Mouse (Mus musculus) embryo, embryonic 11 days (tissue): ENCODE measurements around the gene Ate1.
"Not testable (repeated sequence)": the region's sequence is repeated elsewhere in the genome, so short reads cannot be mapped to it uniquely, and the experiment has no call there.

ENCODE experiments used
- DNase-seq: peaks from one replicate; pipeline ENCODE4 v3.0.0-alpha.2; 2015

Gene Ate1

DNA sequence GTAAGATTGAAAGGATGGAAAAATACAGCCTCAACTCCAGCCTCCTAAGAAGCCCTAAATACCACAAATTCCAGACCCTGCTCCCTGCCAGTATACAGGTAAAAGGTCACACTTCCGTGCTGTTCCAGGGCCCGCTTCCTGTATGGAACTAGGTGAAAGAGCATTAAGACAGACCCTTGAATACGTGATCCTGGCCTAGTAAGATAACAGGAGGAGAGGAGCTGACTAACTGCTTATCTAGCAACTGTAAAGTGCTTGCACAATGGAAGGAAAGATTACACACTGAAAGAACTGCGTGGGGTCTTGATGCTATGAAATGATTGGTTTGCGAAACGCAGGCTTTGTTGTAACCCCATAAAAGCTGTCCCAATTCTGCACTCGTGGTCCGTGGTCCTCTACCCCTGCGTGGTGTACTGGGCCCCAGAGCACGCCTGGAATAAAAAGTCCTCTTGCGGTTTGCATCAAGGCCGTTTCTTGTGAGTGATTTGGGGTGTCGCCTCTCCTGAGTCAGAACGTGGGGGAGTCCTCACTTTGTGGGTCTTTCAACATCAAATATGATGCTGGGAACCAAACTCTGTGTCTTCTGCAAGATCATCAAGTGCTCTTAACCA is 748 bp upstream of the Ate1 start:
- peak; percentile 16 for DNase-seq

DNA sequence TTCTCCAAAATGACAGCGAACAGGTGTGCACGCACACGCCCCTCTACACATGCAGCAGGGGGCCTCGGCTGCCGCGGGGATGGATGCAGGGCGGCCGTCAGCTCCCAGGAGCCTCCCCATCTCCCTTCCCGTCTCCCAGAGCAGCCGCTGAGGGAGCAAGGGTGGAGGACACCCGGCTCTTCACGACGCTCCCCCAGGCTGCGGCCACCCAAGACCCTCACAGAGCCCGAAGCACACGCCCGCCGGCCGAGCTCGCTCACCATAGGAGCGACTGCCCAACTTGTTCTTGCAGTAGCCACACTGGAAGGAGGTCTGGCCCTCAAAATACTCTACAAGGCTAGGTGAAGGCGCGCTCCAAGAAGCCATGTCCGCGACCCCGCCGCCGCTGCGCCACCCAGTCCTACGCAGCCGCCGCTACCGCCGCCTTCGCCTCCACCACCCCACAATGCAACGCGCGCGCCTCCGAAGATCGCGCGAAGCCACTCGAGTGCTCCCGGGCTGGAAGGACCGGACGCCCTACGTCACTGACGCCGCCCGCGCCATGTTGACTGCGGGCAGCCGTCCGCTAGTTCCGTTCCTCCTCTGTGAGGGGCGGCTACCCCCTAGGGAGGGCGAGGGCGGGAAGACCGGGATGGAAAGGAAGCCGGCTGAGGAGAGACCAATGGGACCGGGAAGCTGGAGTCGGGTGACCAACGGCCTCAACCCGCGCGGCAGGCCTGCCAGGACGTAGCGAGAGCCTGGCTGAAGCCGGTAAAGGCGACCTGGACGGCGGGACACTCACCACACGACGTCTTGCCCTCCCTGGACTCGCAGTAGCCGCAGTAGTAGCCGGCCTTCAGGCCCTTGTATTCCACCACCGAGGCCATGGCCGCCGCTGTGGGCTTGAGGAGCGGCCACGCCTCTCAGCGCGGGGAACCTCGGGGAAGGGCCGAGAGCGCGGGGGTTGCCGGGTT is 797 bp downstream of the Ate1 start:
- peak; percentile 99 for DNase-seq

DNA sequence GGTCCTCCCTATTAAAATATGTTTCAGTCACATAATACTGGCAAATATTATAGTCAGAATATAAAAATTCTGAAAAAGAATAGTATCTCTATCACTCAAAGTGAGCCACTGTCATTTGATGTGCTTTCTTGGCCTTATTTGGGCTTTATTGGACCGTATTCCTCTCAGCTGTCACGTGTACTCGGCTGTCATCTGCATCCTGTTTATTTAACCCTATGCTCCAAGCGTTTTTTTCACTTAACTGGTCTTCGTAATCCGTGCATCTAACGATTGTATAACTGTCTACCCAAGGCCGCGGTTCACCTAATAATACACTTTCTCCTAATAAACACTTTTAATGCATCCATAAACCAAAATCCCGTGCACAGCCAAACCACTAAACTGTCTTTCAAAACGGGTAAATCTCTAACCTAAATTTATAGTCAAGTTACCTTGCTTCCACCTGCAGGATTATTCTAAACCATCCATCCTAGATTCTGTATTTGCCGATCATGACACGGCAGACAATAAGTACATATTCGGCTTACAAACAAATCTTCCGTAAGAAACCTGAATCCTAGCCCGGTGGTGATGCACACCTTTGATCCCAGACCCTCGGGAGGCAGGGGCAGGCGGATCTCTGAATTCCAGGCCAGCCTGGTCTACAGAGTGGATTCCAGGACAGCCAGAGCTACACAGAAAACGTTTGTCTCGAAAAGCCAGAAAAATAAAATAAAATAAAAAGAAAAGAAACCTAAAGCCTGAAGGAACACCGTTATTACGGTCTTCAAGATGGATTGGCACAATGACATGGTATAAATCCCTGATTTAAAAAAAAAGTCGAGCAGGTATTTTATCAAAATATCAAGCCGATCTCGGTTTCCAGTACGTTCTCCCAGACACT is 1.7 kb downstream of the Ate1 start:
- no peak for DNase-seq

DNA sequence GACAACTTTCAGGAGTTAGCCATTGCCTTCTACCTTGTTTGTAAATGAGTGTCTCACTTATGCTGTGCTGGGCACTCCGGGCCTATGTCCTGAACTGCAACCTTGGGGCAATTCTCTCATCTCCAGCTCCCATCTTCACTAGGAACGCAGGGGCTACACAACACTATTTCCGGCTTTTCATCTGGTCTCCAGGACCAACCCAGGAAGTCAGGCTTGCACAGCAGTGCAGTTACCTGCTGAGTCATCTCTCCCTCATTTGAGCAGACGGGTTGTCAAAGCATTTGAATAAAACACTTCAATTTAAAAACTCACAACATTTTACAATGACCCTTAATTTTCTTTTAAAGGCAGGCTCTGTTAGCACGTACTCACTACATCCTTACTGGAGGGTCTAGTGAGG is 9.9 kb downstream of the Ate1 start:
- DNase-seq = no peak

DNA sequence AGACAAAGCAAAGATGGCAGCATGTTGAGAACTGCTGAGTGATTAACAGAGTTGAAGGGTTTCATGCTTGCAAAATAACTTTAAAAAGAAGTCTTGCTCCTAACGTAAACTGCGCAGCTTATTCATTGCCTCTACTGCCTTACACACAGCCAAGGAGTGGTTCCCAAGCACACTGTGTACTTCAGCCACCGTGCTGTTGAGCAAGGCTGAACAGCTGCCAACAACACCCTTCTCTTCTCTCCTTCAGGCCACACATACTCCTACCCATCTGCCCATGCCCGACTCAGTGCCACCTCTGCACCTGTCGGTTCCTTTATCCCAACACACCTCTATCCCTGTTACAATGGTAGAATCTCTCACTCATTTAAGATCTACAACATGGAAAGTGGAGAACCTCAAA is 17.2 kb downstream of the Ate1 start:
- no peak for DNase-seq

DNA sequence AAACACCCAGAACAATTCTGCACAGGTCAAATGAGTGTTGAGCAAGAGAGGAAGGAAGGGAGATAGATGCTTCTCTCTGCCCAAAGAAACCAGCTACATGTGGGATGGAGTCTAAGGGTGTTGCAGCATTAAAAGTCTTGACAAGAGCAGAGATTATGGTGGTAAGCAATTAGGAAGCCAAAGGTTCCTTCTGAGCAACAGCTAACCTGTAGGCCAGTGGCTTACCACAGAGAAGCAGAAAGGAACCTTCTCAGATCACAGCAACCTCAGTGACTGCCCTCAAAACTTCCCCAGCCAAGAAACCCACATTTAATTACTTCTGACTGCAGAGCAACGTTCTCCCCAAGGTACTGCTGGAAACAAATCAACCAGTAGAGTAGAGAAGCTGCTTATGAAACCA is 18.7 kb downstream of the Ate1 start:
- DNase-seq = no peak

DNA sequence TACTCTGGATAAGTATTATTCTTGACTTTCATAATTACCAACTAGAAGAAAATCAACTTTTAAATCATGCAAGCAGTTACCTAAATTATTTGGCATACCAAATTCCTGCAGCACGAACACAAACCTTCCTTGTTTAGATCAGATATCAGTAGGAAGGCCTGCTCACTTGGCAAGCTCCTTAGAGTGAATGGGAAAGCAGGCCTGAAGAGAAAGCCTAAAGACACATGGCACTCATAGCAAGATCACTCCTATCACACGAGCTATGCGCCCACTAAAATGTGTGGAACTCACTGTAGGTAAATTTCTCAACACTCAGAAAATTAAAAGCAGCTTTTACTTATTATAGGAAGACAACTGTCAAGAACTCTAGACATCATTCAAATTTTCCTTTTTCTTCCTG is 26.8 kb downstream of the Ate1 start:
- no peak for DNase-seq

DNA sequence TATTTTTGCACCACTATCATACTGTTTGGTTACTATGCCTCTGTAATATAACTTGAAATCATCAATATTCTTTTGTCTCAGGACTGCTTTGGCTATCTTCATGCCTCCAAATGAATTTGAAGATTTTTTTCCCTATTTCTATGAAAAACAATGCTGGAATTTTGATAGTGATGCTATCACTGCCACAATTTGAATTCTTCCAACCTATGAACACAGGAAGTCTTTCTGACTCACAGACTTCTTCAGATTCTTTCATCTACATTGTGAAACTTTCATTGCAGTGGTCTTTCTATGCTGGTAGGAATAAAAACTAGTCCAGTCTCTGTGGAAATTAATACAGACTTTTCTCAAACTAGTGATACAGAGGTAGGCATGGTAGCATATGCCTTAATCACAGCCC is 28.1 kb downstream of the Ate1 start:
- DNase-seq = no peak

DNA sequence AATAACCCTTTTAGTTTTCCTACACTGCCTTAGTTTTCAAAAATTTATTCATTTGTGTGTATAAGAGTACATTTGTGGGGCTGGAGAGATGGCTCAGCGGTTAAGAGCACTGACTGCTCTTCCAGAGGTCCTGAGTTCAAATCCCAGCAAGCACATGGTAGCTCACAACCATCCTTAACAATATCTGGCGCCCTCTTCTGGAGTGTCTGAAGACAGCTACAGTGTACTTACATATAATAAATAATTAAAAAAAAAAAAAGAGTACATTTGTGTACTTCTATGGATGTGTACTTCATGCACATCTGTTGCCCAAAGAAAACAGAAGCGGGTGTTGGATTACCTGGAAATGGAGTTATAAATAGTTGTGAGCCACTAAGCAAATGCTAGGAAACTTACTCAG is 41.2 kb downstream of the Ate1 start:
- not testable (repeated sequence) for DNase-seq

DNA sequence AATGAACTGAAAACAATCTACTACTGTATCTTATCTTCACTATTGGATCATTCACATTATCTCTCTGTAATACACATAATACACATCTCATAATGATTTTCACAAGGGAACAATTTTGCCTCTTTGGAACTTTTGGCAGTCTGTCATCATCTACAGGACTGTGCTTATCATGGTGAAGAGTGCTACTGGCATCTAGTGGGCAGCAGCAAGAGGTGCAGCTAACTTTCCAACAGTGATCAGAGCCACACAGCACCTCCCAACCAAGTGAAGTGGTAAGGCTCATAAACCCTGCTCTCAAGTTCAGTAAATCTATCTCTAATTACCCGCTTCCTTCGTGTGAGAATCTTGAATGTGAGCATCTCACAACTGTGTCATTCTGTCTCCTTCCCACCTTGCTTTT is 44.2 kb downstream of the Ate1 start:
- peak; percentile 73 for DNase-seq

DNA sequence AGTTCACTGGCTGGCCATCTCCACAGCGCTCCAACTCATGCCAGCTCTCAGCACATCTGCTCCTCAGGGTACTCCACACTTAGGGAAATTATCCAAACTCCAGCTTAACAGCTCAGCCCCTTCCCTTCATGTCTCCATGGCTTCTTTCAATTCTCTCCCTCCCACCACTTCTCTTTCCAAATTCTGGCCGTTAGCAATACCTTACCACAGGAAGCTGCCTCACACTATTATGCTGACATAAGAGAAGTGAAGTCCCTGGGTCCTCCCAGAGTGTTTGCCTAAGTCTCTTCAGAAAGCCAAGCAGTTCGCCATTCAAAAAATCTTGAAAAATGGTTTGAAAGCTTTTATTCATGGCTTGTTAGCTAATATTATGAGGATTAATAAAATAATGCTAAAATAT is 46.3 kb downstream of the Ate1 start:
- DNase-seq = no peak

DNA sequence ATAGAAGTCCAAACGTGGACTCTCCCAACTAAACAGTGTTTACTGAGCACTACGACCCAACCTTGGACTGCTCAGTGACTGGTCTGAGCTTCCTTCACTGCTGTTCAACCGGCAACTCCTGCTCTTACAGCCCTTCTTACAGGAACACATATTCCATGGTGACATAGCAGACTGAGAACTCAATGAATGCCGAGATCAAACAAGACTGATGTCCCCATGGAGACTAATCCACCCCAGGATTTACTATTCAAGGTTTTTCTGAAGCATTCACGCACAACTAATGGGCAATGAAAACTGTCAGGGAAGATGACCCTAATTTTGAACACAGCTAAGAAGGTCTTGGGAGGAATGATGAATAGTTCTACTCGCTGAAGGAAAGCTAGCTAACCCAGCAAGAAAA is 47.5 kb downstream of the Ate1 start:
- peak; percentile 64 for DNase-seq

DNA sequence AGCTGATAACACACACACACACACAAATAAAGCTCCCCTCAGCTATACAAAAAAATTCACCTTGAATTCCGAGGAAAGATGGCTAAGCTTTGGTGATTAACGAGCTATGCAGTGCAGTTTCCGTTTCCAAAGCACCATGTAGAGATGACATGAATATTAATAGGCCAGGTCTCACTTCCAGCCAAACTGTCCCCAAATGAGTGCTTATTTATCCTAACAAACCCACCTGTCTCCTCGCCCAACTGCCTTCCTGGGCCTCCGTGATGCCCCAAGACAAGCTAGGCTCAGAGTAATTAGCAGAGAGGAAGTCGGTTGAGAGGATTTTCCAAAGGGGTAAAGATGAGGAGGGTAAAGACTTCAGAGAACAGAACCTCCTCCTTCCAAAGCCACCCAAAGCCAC is 49.1 kb downstream of the Ate1 start:
- DNase-seq = no peak

DNA sequence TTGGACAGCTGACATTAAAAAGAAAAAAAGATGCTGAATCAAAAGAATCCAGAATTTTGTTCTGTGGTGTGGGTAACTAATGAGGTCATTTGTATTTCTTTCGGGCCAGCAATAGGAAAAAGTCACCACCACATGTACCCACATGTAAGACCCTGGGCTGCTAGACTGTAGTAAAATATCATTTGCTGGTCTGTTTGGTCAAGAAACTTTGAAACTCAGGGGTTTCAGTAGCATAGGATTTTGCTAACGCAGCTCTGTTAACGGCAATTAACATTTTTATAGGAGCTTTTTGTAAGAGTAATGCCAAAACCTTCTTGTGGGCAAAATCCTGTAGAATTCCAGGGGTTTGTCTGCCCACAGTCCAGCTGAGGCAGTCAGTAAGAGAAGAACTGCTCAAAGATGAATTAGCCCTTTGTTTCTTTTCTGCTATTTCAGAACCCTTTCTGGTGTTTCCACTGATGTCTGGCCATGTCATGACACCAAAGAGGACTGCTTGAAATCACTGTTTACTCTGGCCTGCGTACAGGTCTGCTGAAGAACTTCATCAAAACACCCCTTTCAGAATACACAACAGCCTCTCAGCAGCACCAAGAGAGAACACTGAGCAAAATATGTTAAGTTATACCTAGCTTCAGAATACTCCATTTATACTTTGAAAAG is 64.5 kb downstream of the Ate1 start:
- no peak for DNase-seq

DNA sequence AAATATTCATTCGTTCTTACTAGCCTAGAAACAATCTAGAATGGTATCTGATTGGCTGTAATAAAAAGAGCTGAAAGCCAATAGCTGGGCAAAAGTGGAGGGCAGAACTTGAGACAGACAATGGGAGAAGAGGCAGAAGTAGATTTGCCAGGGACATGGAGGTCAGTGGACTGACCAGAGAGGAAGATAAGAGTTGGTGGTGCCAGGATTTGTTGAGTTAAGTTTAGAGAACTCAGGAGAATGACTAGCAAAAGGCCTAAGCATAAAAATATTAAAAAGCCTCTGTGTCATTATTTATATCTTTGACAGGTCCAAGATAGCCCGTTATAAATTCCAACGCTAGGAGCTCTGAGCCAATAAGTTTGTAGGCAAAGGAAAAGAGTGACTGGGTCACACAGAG is 65.9 kb downstream of the Ate1 start:
- no peak for DNase-seq

DNA sequence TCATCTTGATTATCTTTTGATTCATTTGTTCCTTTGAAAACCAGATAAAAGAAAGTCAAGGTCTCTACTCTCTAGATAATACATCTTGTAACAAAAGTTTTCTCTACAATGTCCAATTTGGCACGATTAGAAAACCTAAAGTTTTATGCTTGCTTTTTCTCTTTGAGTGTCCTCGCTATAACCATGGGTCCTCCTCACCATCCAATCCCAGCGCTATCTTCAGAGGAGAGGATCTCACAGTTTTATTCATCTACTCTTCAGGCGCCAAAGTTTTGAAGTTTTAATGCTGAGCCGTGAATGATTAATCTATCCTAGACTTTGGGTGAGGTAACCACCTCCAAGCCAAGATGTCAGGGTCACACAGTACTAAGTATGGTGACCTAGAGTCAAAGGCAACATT is 84.4 kb downstream of the Ate1 start:
- no peak for DNase-seq

DNA sequence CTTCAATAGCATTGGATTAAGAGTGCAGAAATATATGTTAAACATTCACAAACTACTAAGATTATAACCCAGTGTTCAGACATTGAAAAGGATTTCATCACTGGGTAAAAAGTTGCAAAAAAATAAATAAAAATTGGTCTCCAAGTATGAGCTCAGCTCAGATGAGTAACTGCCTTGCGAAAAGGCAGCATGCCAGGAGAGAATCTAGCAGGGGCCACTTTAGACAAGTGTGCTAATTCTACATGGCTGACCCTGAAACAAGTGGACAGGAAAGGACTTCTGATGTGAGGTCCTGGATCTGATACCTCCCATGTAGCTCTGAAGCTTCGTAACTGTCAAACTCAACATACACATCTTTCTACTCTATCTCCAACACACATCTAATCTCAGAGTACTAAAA is 88.0 kb downstream of the Ate1 start:
- DNase-seq = no peak

DNA sequence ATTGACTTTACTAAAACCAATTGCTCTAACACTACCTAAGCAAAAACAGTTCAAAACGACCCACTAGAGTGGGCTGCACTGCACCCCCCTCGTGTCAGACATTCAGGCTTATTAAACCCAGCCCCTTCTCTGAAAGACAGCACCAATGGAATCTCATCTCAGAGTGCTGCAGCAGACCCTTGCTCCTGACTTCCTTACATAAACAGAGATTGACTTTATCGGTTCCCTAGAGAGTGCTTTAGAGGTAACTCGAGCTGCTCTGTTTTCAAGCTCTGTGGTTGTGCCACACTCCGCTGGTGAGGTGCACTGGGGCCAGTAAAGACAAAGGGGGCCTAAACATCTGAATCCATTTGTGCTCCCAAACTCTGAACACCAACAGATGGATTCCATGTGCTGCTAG is 93.6 kb downstream of the Ate1 start:
- DNase-seq = peak; percentile 88

DNA sequence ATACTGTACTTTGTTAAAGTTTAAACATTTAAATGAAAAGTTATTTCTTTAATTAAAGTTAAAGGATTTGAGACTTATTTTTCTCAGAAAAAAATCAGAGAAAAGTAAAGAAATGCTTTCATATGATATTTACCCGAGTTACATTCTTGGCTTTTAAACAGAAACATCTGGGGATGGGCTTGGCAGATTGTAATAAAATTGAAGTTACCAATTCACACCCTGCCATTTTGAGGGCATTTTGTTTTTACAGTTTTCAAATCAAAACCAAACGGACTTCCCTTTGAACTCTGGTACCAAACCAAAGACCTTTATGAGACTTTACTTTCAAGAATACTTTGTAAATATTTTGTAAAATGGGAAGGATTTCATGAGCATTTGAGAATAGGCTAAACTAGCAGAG is 94.2 kb downstream of the Ate1 start:
- peak; percentile 26 for DNase-seq

DNA sequence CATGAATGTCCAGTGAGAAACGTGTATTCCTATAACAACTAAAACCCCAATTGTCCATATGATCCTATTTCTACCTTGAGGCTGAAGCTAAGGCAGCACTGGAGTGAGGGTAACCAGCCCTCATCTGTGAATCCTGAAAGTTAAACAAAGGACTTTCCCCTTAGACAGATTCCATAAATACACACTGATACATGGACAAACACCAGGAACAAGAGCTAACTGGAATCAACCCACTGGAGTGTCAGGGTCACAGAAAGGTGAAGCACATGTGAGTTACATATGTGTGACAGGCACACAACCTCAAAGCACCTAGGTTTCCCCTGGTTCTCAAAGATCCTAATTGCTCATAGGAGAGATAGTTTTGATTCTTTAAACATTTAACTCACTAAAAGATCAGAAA is 100.2 kb downstream of the Ate1 start:
- DNase-seq = no peak

DNA sequence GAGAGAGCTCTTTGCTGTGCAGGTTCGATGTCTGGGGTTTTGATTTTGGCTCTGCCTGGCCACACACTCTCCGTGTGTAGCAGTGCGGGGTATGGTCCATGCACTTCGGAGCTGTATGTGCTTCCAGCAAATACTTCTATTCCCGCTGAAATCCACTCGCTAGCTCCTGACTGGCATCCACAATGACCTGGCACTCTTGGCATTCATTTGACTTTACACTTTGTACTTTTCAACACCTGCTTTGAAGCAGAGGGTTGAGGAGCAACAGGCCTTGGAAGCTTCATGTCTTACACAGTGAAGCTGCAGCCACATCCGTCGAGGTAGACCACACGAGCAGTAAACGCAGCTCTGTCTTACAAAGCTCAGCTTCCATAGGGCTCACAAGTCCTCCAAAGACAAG is 112.5 kb downstream of the Ate1 start:
- DNase-seq = no peak

DNA sequence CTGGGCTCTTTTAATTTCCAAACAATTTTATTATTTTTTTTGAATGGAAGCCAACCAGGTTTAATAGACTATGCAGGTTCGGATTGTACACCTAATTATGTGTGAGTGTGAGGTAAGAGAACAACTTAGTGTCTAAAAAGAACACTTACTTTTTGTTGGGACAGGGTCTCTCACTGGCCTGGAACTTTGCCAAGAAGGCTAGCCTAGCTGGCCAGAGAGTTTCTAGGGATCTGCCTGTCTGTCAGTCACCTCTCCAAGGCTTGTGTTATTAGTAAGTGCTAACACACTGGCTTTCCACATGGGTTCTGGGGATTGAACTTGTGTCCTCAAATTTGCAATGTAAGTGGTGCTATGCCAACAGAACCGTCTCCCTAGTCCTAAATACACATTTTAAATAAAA is 116.8 kb downstream of the Ate1 start:
- DNase-seq = peak; percentile 34

DNA sequence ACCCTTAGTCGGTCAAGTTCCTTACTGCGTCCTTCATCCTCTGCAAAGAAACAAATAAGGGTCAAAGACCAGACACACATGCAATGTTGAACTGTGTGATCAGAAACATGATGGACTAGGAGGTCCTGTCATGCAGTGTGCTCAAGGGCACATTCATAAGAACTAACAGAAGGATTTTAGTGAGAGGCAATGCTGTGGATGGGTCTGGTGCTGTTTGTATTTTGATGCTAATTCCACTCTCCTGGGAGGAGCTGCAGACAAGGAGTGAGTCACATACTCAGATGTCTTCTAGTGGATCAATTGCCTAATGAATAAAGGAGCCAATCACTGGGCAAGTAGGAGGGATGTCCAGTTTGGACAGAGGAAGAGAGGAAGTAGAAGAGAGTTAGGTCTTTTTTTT is 125.5 kb downstream of the Ate1 start:
- no peak for DNase-seq
